Mouse (Mus musculus) hindbrain, embryonic 15.5 days (tissue): ENCODE data around the gene Pth1r. TPM values are rescaled to one million over a fixed set of nuclear protein-coding genes. Genes with fewer than 3 reads are reported as not detected.

Experiments
- ATAC-seq: fragments of 200-750 bp; cut with Nextera tagmentation; 2 replicates; pipeline ENCODE4 v1.8.0; 2017; ENCODE audit warnings: low read depth, moderate number of reproducible peaks, moderate TSS enrichment; ENCODE audit not compliant: low FRiP score
- H3K27ac ChIP-seq: fragments of 300-500 bp; sonication (generic); replicated peaks from 2 replicates; pipeline ENCODE4 v1.5.1; 2015; ENCODE audit warnings: mild to moderate bottlenecking, inconsistent platforms
- H3K27me3 ChIP-seq: fragments of 300-500 bp; sonication (generic); 2 replicates; pipeline ENCODE4 v1.6.1; 2015; ENCODE audit warnings: control low read depth, inconsistent platforms
- H3K36me3 ChIP-seq: fragments of 300-500 bp; sonication (generic); 2 replicates; pipeline ENCODE4 v1.6.1; 2015; ENCODE audit warnings: control low read depth, inconsistent platforms
- H3K4me1 ChIP-seq: fragments of 300-500 bp; sonication (generic); replicated peaks from 2 replicates; pipeline ENCODE4 v1.6.1; 2015; ENCODE audit warnings: control low read depth, inconsistent platforms
- H3K4me2 ChIP-seq: fragments of 300-500 bp; sonication (generic); 2 replicates; pipeline ENCODE4 v1.6.1; 2015; ENCODE audit warnings: moderate library complexity, mild to moderate bottlenecking, inconsistent platforms
- H3K4me3 ChIP-seq: fragments of 300-500 bp; sonication (generic); 2 replicates; pipeline ENCODE4 v1.5.1; 2015; ENCODE audit warnings: mild to moderate bottlenecking, inconsistent platforms
- H3K9ac ChIP-seq: fragments of 300-500 bp; sonication (generic); 2 replicates; pipeline ENCODE4 v1.6.1; 2015; ENCODE audit warnings: inconsistent platforms
- H3K9me3 ChIP-seq: fragments of 300-500 bp; sonication (generic); 2 replicates; pipeline ENCODE4 v1.6.1; 2016; ENCODE audit warnings: control low read depth, inconsistent platforms
- WGBS: fragments of 180-500 bp; shearing (Covaris S2); methylation state at CpG from one replicate; pipeline ENCODE4 v1.1.7; 2015; 5-methylcytosine and 5-hydroxymethylcytosine counted together
- polyA plus RNA-seq: library from polyadenylated mRNA; unstranded; fragments of >200 nt; fragmentation: Nextera tagmentation; extraction: Ambion mirVana; gene quantifications from 2 replicates; pipeline ENCODE4 v1.2.1, GENCODE M21; 2015

Pth1r gene
- polyA plus RNA-seq, result 11.0 and 12.0 TPM in 2 replicates

- Histone ChIP-seq H3K9me3 (no peaks in the 10 kb centered on the region), H3K36me3 (no peaks in the 10 kb centered on the region), H3K9ac (no peak within 1 kb of the TSS), H3K27ac (no peak within 1 kb of the TSS), H3K27me3 (0 out of 2 replicates have a peak, but pooled peaks cover 6% of the 10 kb centered on the region), H3K4me3 (no peak within 1 kb of the TSS), H3K4me1 (peaks cover 17% of the 10 kb centered on the region), H3K4me2 (no peak within 1 kb of the TSS)
- WGBS, result 56% methylated on average over 7 of the region's 7 CpGs
- no peak for ATAC-seq
Observed at GRCm38 (mm10) chr9:110746961-110747360, at the start of gene Pth1r. Gene Pth1r, minus strand, starts transcription at chr9:110747145.

GRCm38 (mm10) chr9:110790462-110790861, 43.5 kb upstream of the Pth1r start:
- no peak for ATAC-seq
- Histone ChIP-seq H3K4me2 (no peak overlapping the region), H3K9ac (no peak overlapping the region), H3K4me1 (no peaks in the 10 kb centered on the region), H3K36me3 (no peaks in the 10 kb centered on the region), H3K27me3 (no peaks in the 10 kb centered on the region), H3K4me3 (no peak overlapping the region), H3K9me3 (no peaks in the 10 kb centered on the region), H3K27ac (no peak overlapping the region)
- whole genome bisulfite sequencing, result 80% methylated on average over 4 of the region's 4 CpGs

GRCm38 (mm10) chr9:110788169-110788568, 41.2 kb upstream of the Pth1r start:
- ATAC-seq, result no peak
- WGBS, result 88% methylated on average over 3 of the region's 3 CpGs
- no peak overlapping the region for H3K9ac ChIP-seq
- no peaks in the 10 kb centered on the region for H3K4me1 ChIP-seq
- no peaks in the 10 kb centered on the region for H3K9me3 ChIP-seq
- no peak overlapping the region for H3K27ac ChIP-seq
- H3K36me3 ChIP-seq, result no peaks in the 10 kb centered on the region
- no peak overlapping the region for H3K4me3 ChIP-seq
- no peaks in the 10 kb centered on the region for H3K27me3 ChIP-seq
- H3K4me2 ChIP-seq, result no peak overlapping the region

- Histone ChIP-seq H3K4me1 (peaks cover 14% of the 10 kb centered on the region), H3K27ac (no peak overlapping the region), H3K9ac (no peak overlapping the region), H3K36me3 (no peaks in the 10 kb centered on the region), H3K9me3 (no peaks in the 10 kb centered on the region), H3K27me3 (peaks cover 4% of the 10 kb centered on the region; the same call in 1 of the 2 replicates), H3K4me2 (no peak overlapping the region), H3K4me3 (no peak overlapping the region)
- no peak for ATAC-seq
- WGBS, result 38% methylated on average over 1 of the region's 1 CpGs
Observed at GRCm38 (mm10) chr9:110783611-110784010, 36.7 kb upstream of the Pth1r start.

- Histone ChIP-seq H3K27ac (peak overlapping the region; percentile 82), H3K4me1 (peaks cover 14% of the 10 kb centered on the region), H3K4me3 (peak overlapping the region; percentile 46), H3K9me3 (no peaks in the 10 kb centered on the region), H3K9ac (peak overlapping the region; percentile 61), H3K27me3 (peaks cover 4% of the 10 kb centered on the region; the same call in 1 of the 2 replicates), H3K4me2 (peak overlapping the region; percentile 71), H3K36me3 (no peaks in the 10 kb centered on the region)
- 2% methylated on average over 23 of the region's 23 CpGs for WGBS
- peak; percentile 61 for ATAC-seq
Observed at GRCm38 (mm10) chr9:110781731-110782130, 34.8 kb upstream of the Pth1r start.

GRCm38 (mm10) chr9:110781256-110781721, 34.3 kb upstream of the Pth1r start:
- Histone ChIP-seq H3K4me2 (peak overlapping the region; percentile 71), H3K27ac (peak overlapping the region; percentile 82), H3K9me3 (no peaks in the 10 kb centered on the region), H3K9ac (peak overlapping the region; percentile 61), H3K4me3 (peak overlapping the region; percentile 46), H3K4me1 (peaks cover 14% of the 10 kb centered on the region), H3K36me3 (no peaks in the 10 kb centered on the region), H3K27me3 (peaks cover 4% of the 10 kb centered on the region; the same call in 1 of the 2 replicates)
- WGBS, result under 1% methylated on average over 43 of the region's 43 CpGs
- ATAC-seq, result peak; percentile 97

GRCm38 (mm10) chr9:110779242-110779913, 32.4 kb upstream of the Pth1r start:
- H3K36me3 ChIP-seq, result no peaks in the 10 kb centered on the region
- H3K27me3 ChIP-seq, result peaks cover 4% of the 10 kb centered on the region; the same call in 1 of the 2 replicates
- WGBS, result 56% methylated on average over 5 of the region's 5 CpGs
- no peak overlapping the region for H3K27ac ChIP-seq
- ATAC-seq, result no peak
- no peak overlapping the region for H3K9ac ChIP-seq
- peaks cover 14% of the 10 kb centered on the region for H3K4me1 ChIP-seq
- no peak overlapping the region for H3K4me2 ChIP-seq
- H3K4me3 ChIP-seq, result no peak overlapping the region
- no peaks in the 10 kb centered on the region for H3K9me3 ChIP-seq

GRCm38 (mm10) chr9:110778559-110778958, 31.6 kb upstream of the Pth1r start:
- 85% methylated on average over 7 of the region's 7 CpGs for WGBS

GRCm38 (mm10) chr9:110778100-110778499, 31.2 kb upstream of the Pth1r start:
- Histone ChIP-seq H3K27me3 (peaks cover 4% of the 10 kb centered on the region; the same call in 1 of the 2 replicates), H3K27ac (no peak overlapping the region), H3K9ac (no peak overlapping the region), H3K4me1 (peaks cover 14% of the 10 kb centered on the region), H3K4me2 (no peak overlapping the region), H3K9me3 (no peaks in the 10 kb centered on the region), H3K4me3 (no peak overlapping the region), H3K36me3 (no peaks in the 10 kb centered on the region)
- 80% methylated on average over 1 of the region's 1 CpGs for WGBS
- no peak for ATAC-seq

More at GRCm38 (mm10) chr9:110778559-110778958, 31.6 kb upstream of the Pth1r start:
- H3K27me3 ChIP-seq, result peaks cover 4% of the 10 kb centered on the region; the same call in 1 of the 2 replicates
- H3K9me3 ChIP-seq, result no peaks in the 10 kb centered on the region
- ATAC-seq, result no peak
- peaks cover 14% of the 10 kb centered on the region for H3K4me1 ChIP-seq
- no peak overlapping the region for H3K9ac ChIP-seq
- H3K36me3 ChIP-seq, result no peaks in the 10 kb centered on the region
- H3K4me3 ChIP-seq, result no peak overlapping the region
- H3K27ac ChIP-seq, result no peak overlapping the region
- no peak overlapping the region for H3K4me2 ChIP-seq

GRCm38 (mm10) chr9:110775269-110776022, 28.5 kb upstream of the Pth1r start:
- no peak overlapping the region for H3K4me3 ChIP-seq
- no peak overlapping the region for H3K9ac ChIP-seq
- H3K36me3 ChIP-seq, result no peaks in the 10 kb centered on the region
- no peaks in the 10 kb centered on the region for H3K9me3 ChIP-seq
- no peak overlapping the region for H3K27ac ChIP-seq
- peaks cover 2% of the 10 kb centered on the region for H3K4me1 ChIP-seq
- H3K27me3 ChIP-seq, result peaks cover 4% of the 10 kb centered on the region; the same call in 1 of the 2 replicates
- no peak overlapping the region for H3K4me2 ChIP-seq
- no peak for ATAC-seq
- 83% methylated on average over 10 of the region's 10 CpGs for WGBS

- H3K27ac ChIP-seq, result no peak overlapping the region
- 74% methylated on average over 15 of the region's 15 CpGs for WGBS
Observed at GRCm38 (mm10) chr9:110774403-110775268, 27.7 kb upstream of the Pth1r start.

More at GRCm38 (mm10) chr9:110774403-110775268, 27.7 kb upstream of the Pth1r start:
- H3K4me3 ChIP-seq, result no peak overlapping the region
- H3K9me3 ChIP-seq, result no peaks in the 10 kb centered on the region
- no peak overlapping the region for H3K4me2 ChIP-seq
- no peak overlapping the region for H3K9ac ChIP-seq
- peaks cover 2% of the 10 kb centered on the region; the same call in 1 of the 2 replicates for H3K27me3 ChIP-seq
- no peaks in the 10 kb centered on the region for H3K4me1 ChIP-seq
- no peaks in the 10 kb centered on the region for H3K36me3 ChIP-seq
- ATAC-seq, result no peak
